Mouse (Mus musculus) testis, postnatal 14 days (tissue): ENCODE measurements around the gene Rtn2.

Experiments used
- DNase-seq: peaks from one replicate; pipeline ENCODE4 v3.0.0; 2021; ENCODE audit warnings: low spot score

Gene Rtn2

DNA sequence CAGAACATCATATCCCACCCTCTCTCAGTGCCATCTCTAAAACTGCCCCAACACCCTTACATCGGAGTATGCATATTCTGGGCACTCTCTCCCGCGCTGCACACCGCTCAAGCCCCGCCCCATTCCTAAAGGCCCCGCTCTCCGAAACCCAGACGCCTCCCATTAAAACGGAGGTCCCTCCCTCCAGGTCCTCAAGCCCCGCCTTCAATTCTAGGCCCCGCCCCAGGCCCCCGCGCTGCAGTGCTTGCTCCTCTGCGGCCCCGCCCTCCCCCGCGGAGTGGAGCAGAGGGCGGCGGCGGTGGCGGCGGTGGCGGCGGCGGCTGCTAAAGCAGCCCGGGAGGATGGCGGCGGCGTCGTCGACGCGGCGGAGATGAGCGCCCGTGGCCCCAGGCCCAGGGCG lies at the start of gene Rtn2:
Rtn2 (plus strand) TSS at position 240 of the 400 bp plus-strand sequence.
- DNase-seq = peak; percentile 84

DNA sequence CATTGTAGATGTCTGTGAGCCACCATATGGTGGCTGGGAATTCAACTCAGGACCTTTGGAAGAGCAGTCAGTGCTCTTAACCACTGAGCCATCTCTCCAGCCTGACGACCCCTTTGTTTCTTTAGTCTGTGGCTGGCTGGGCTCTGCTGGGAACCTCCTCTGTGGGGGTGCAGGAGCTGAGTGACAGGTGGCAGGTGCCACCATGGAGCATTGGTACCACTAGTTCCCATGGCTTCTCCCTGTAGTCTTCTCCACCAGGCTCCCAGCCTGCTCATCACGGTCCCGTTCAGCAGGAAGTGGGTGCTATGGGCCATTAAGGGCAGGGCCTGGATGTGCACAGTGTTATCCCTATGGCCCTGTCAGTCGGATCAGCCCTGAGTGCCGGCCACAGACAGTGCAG lies 47.8 kb upstream of the Rtn2 start:
- no peak for DNase-seq

DNA sequence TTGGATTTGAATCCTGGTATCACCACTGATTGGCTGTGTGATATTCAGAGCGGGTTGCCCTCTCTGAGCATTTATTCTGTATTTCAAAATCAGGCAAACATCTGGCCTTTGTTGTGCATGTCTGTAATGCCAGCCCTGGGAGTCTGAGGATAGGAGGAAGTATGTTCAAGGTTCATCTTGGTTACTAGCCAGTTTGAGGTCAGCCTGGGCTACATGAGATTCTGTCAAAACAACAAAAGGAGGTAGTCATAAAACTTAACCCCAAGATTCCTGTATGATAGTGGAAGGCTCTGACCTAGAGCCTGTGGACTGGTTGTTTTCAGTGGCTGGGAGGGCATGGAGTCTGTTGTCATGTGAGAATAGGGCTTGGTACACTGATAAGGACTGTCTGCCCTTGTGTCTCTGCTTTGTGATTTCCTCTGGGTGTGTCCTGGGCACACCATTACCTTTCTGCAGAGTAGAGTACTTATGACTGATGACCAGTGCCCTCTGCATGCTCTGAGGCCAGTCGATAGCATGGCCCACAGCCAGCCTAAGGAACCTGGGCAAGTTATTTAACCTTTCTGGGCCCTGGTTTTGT lies 47.2 kb upstream of the Rtn2 start:
- no peak for DNase-seq

DNA sequence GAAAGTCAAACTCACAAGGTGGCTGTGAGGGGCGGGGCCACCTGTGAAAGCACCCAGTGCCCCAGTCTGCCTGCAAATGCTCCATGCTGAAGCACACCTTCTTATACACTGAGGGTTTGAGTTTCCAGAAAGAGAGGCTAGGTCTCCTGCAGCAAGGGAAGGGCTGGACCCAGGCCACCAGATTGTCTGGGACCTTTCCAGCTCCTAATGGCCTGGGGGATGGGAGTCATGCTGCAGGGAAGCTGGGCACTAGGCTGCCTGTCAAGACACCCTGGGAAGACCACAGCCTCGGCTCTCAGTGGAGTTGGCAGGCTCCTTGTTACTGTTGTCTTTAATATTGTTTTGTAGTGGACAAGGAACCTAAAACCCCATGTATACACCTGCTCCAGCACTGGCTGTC lies 46.0 kb upstream of the Rtn2 start:
- DNase-seq = no peak

DNA sequence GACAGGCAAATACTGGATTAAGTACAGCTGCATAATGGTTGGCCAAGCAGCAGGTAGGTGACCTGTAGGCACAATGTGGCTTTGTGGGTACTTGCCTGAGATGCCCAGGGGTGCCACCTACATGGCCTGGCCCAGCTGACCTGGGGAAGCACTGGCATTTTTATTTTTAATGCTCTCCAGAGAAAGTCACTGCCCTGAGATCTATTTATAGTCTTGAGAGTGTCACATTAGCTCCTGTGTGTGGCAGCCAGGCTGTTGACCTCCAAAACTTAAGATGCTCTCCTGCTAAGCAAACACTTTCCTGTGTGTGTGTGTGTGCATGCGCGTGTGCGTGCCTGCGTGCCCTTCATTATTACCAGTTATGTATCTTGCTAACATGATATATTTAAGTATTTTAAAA lies 44.1 kb upstream of the Rtn2 start:
- no peak for DNase-seq

DNA sequence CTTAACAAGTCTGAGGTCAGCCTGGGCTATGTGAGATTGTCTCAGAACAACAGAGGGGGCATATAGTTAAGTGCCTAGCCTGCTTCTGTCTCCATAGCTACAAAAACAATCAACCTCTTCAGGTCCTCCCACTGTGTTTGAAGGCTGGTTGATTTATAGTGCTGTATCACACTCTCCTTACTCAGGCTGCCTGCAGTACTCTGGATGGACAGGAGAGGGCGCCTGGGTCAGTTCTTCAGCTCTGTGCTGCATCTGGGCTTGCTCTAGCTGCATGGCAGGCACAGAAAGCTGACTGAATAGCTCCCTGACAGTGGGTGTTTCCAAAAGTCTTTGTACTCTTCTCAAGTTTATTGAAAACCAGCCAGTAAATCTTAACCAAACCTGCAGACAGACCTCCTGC lies 43.0 kb upstream of the Rtn2 start:
- peak; percentile 67 for DNase-seq

DNA sequence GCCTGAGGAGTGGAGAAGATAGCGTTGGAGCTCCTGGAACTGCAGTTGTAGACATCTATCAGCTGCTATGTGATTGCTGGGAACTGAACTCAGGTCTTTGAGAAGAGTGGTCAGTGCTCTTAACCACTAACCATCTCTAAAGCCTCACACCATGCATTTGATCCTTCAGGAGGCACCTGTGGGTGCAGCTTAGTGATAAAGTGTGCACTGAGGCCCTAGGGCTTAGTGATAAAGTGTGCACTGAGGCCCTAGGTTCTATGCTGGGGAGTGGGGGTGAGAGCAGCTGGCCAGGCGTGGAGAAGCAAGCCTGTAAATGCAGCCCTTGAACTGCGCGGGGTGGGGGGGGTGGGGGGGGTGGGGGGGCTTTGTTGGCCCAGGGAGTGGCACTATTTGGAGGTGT lies 42.4 kb upstream of the Rtn2 start:
- DNase-seq = no peak

DNA sequence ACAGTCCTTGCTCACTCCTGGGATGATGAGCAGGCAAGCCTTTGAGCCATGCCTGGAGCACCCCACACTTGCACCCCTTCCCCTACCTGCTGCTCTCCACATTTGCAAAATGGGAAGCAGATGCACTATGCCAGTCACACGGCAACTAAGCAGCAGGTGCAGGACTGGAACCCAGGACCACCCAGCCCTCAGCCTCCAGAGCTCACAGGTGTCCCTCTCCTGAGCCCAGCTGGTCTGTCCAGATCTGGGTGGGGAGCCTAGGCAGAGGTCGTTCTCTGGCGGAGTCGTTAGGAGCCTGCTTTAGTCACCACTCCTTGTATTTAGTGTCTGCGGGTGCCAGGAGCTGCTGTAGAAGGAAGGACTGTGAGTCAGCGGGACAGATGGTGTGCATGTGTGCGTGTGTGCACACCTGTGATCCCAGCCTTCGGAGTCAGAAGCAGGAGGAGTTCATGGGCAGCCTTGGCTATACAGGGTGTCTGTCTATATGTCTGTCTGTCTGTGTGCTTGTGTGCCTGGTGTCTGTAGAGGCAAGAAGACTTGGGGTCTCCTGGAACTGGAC lies 41.4 kb upstream of the Rtn2 start:
- no peak for DNase-seq

DNA sequence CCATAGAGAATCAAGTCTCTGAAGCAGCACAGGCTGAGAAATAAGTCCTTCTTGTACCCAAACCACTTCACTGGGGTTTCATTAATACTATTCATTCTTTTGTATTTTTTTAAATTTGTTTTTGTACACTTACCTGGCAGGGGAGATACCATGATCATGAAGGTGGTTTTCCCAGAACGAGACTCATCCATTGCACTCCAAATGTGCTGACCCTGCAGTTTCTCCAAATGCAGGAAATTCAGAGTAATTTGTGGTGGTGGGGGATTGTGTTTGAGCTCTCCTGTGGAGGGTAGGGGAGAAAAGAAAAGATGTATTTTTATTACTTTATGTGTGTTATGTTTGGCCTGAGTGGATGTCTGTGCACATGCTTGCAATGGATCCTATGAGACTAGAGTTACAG lies 40.4 kb upstream of the Rtn2 start:
- DNase-seq = no peak

DNA sequence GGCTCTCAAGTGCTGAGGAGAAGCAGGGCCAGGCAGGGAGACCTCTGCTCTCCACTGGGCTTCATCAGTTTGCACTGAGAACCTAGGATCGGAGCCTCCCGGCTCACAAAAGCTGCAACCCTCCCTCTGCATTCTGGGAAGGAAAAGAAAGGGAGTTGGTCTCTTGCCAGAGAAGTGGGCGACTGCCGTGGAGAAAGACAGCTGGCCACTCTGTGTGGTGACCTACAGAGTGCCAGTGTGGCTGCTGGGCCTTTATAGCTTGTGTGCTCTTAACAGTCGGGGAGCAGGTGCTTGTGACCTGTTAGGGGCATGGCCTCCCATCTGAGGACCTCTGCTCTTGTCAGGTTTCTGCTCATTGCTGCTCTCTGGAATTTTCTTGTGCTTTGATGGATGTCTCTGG lies 38.6 kb upstream of the Rtn2 start:
- DNase-seq = no peak

DNA sequence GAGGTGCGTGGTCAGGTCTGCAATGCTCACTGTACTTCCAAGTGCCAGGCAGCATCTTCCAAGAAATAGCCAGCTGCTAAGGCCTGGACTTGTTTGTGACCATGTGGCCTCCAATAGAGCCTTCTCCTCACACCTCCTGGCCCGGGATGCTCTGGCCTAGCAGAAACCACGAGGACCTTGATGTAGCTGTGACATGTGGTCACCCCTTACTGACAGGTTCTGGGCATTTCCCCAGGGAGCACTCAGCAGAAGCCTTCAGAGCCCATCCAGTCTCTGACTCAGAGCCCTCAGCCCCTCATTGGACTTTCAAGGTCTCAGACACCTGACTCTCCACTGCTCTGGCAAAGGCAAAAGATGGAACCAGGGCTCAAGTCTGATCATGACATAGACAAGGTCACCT lies 37.3 kb upstream of the Rtn2 start:
- no peak for DNase-seq

DNA sequence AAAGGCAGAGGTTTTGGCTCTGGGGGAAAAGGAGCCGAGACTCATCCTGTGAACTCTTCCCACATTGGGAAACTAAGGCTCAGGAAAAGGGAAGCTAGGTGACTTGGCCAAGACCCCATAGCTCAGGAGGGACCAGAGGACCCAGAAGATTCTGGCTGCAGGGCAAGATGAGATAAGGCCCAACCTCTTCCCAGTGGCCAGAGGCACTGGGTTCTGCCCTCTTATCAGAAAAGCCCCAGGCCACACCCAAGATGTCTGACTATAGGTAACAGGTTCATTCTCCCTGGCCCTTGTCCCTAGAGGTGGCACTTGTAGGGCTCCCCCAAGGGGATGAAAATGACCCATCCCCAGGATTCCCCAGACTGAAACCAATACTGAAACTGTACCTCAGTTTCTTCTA lies 35.6 kb upstream of the Rtn2 start:
- no peak for DNase-seq

DNA sequence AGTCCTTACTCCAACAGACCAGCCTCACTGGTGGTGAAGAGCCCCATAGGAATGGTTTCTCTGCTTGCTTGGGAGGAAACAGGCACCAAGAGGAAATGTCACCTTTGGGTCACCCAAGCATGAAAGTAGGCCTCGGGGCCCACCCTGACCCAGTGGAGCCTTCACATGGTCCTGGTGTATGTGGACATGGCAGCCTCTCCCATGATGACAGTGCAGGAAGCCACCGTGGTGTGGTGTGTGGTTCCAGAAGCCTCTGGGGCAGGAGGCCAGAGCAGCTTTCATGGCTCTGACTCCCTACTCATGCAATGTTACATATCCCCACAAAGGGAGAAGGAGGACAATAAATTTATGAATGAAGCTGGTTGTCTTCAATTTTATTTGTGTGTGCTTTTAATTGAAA lies 34.9 kb upstream of the Rtn2 start:
- DNase-seq = no peak

DNA sequence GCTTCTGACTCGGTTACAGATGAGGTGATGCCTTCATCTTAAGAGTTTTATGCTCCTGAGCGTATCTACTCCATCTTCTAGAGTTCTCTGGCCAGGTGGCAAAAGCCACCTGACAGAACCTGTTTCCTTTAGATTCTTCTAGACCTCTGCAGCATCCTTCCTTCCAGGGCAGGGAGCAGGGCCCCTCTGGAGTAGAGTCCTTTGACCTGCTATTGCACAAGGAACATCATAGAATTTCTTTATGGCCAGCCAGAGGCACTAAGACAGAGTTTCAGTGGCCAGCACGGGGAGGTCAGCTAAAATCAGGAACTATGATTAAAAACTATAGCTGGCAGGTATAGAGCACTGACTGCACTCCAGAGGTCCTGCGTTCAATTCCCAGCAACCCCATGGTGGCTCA lies 30.3 kb upstream of the Rtn2 start:
- no peak for DNase-seq

DNA sequence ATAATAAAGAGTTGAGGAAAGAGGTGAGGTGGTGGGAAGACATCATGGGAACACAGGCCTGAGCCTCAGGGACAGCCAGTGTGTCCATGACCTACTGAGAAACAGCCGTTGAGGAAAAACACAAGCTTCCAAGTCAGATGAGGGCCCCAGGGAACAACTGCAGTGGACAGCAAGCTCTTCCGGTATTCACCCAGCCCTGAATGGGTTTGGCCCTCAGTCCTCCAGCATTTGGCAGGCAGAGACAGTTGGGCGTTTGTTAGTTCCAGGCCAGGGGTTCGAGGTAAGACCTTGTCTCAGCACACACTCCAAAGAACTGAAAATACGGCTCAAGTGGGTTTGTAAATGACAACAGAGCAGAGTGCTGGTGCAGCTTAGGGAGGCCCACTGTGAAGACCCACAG lies 29.0 kb upstream of the Rtn2 start:
- no peak for DNase-seq

DNA sequence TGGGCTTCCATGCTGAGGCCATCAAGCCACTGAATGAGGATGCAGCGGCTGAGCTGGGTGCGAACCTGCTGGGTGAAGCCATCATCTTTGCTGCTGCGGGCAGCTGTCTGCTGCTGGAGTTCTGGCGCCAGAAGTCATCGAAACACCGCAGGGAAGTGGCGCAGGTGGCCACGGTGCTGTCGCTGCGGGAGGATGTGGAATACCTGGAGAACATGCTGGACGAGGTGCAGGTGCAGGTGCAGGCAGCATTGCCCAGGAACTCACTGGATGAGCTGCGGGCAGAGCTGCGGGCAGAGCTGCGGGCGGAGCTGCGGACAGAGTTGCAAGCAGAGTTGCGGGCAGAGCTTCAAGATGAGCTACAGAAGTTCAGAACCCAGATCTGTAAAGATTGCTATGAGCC lies 27.0 kb upstream of the Rtn2 start:
- DNase-seq = no peak

DNA sequence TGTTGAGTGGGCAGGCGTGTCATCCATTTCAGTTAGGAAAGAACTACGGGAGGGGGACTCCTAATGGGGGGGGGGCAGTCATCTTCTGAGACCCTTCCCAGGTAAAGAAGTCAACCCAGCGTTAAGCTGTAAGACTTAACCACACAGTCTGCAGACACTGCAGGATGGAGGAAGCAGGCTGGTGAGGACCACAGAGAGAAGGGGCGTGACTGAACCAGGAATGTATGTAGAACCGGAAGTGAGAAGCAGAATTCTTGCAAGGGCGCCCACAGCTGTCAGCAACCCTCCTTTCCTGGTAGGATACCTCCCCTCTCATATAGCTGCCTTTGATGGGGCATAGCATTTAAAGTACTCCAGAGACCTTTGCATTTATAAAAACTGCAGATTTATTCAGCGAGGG lies 25.9 kb upstream of the Rtn2 start:
- no peak for DNase-seq

DNA sequence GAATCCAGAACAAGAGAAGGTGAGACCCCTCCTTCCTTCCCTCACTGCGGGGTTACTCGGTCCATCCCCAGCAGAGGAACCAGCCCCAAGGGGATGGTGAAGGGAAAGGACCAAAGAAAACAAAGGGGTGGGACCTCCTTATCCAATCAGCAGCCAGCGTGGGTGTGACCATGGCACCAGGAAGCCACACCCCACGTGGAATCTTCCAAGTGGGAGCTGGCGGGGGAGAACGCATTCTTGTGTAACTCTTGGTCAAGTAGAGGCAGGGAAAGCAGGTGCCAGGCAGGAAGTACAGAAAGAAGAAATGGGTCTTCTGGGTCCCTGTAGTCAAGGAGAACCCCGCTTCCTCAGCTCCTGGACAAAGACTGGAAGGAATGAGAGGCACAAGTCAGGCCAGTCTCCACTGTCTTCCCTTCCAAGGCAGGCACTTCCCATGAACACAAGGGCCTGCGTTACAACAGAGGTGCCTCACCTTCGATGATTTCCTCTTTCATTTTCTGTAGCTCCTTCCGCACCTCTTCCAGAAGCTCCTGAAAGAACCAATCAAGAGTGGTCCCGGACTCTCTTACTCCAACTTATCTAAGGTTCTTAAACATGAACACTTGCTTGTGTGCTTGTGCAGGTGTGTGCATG lies 24.9 kb upstream of the Rtn2 start:
- DNase-seq = peak; percentile 73

DNA sequence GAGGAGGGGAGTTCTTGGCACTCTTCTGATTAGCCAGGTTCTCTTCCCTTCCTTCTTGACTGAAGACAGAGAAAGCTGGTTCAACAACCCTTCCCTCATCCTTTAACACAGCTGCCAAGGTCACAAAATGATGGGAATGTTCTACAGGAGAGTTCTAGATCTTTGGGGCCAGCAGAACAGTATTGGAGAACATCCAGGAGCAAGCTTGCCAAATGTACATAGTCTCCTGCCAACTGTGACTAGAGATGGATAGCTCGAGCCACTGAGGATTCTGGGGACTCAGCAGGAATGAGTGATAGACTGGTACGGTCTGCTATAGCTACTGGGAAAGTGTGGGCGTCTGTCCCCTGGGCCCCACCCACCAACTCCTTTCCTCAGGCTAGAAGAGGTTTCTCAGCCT lies 24.1 kb upstream of the Rtn2 start:
- no peak for DNase-seq

DNA sequence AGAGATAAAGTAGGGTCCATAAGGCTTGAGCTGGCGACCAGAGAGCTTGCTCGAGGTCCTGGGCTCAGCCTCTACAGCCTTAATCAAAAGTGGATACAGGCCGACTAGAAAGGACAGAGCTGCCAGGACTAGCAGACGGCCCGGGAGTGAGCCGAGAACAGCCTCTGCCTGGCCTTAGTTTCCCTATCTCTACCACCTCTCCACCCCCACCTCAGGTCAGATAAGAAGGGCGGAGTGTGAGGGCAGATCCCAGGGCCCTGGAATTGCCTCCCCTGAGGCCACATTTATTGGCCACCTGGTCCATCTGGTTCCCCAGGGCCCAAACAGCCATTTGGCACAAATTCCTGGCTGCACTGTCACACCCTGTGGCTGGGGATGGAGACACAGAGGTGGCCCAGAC lies 17.3 kb upstream of the Rtn2 start:
- no peak for DNase-seq

DNA sequence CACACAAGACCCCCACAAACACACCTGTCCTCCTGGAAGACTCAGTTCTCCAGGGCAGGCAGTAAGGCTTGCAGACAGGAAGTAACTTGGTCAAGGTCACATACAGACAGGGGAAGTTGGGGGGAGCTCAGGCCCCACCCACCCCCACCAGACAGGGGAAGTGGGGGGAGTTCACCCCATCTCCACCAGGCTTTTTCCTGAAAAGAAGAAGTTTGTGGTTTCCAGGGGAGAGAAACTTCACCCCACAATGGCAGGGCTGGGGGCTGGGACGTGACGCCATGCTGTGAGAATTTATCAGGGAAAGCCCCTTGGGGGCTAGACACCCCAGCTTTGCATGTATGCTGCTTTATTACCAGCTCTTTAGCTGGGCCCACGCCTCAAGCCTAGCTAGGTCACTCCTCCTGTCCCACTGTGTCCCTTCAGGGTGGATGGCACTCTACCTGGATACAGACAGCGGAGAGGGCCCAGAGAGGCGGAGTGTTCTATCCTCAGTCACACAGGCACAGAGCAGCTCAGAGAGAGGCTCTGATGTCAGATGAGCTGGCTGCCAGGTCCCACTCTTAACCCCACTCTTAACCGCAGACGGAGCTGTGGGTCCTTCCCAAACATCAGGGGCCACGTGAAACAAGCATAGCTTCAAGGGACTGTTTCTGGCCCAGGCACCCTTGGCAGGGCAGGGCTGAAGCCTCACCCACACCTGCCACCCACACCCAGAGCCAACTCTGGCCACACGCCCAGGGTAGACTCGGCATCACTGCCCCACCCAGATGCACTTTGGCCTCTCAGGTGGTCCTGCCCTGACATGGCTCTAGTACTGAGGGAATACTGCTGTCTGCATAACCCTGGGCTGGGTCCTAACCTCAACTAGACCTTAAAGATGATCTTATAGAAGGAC lies 16.2 kb upstream of the Rtn2 start:
- no peak for DNase-seq

DNA sequence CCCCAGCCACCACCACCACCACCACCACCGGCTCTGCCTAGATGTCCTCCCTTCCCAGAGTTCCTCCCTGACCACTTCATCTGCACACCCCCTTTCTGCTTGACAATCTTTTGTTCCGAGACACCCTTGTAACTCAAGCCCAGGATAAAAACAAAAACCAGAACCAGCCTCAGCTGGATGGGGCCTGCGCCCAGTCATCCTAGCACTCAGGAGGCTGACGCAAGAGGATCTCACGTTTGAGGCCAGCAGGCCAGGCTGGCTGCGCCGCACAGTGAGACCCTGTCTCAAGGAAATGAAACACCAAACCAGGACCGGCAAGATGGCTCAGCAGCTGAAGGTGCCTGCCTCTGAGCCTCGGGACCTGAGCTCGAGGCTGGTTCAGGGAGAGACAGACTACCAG lies 15.4 kb upstream of the Rtn2 start:
- no peak for DNase-seq

DNA sequence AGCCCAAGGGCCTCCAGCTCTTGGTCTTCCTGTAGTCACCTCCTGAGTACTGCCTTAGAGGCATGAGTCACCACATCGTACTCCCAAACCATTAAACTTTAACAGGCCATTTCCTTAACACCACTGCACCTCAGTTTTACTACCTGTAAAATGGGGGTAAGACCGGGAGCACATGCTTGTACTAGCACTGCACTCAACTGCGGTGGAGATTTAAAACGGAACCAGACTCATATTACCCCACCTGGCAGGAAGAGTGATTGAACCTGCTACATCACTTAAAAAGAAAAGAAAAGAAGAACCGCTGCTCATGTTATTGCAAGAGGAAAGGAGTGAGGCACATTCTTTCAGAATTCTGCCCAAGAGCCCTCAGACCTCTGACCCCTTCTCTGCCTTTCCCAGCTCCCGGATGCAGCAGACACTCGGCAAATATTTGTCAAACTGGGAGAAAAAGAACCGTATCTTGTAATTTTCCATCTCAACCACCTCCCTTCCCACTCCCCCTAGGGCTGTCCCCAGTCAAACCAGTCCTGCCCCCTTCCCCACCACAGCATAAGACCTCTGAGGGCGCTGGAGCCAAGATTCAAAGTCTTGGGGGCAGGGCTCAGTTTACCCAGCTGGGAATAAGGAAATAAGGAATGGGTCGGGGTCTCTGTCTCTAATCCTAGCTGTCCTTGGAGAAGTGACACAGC lies 13.3 kb upstream of the Rtn2 start:
- DNase-seq = no peak
